Mouse (Mus musculus) liver, embryonic 13.5 days (tissue): ENCODE measurements around the gene Ect2. TPM values are rescaled to one million over a fixed set of nuclear protein-coding genes. Genes with fewer than 3 reads are reported as not detected.

Experiments used
- ATAC-seq: fragments of 200-750 bp; cut with Nextera tagmentation; 2 replicates; pipeline ENCODE4 v1.8.0; 2017; ENCODE audit warnings: low read depth, mild to moderate bottlenecking, moderate number of reproducible peaks, moderate library complexity
- DNase-seq: peaks from one replicate; pipeline ENCODE4 v3.0.0; 2022
- H3K27ac ChIP-seq: fragments of 300-500 bp; sonication (generic); 2 replicates; pipeline ENCODE4 v1.5.1; 2015; ENCODE audit warnings: moderate library complexity, mild to moderate bottlenecking, inconsistent platforms
- H3K27me3 ChIP-seq: fragments of 300-500 bp; sonication (generic); 2 replicates; pipeline ENCODE4 v1.6.1; 2015; ENCODE audit warnings: mild to moderate bottlenecking, inconsistent platforms
- H3K36me3 ChIP-seq: fragments of 300-500 bp; sonication (generic); 2 replicates; pipeline ENCODE4 v1.6.1; 2015; ENCODE audit warnings: mild to moderate bottlenecking, inconsistent platforms
- H3K4me1 ChIP-seq: fragments of 300-500 bp; sonication (generic); replicated peaks from 2 replicates; pipeline ENCODE4 v1.6.1; 2015; ENCODE audit warnings: inconsistent platforms
- H3K4me2 ChIP-seq: fragments of 300-500 bp; sonication (generic); 2 replicates; pipeline ENCODE4 v1.6.1; 2015; ENCODE audit warnings: inconsistent platforms, mild to moderate bottlenecking, moderate library complexity
- H3K4me3 ChIP-seq: fragments of 300-500 bp; sonication (generic); replicated peaks from 2 replicates; pipeline ENCODE4 v1.5.1; 2015; ENCODE audit warnings: mild to moderate bottlenecking, inconsistent platforms
- H3K9ac ChIP-seq: fragments of 300-500 bp; sonication (generic); 2 replicates; pipeline ENCODE4 v1.6.1; 2015; ENCODE audit warnings: mild to moderate bottlenecking, inconsistent platforms
- H3K9me3 ChIP-seq: fragments of 300-500 bp; sonication (generic); replicated peaks from 2 replicates; pipeline ENCODE4 v1.6.1; 2016; ENCODE audit warnings: inconsistent platforms
- WGBS: fragments of 180-500 bp; shearing (Covaris S2); methylation state at CpG from one replicate; pipeline ENCODE4 v1.1.7; 2015; ENCODE audit not compliant: insufficient replicate concordance; 5-methylcytosine and 5-hydroxymethylcytosine counted together
- polyA plus RNA-seq: library from polyadenylated mRNA; unstranded; fragments of >200 nt; fragmentation: Nextera tagmentation; extraction: Ambion mirVana; gene quantifications from 2 replicates; pipeline ENCODE4 v1.2.1, GENCODE M21; 2015

Ect2 gene
- 34.5 and 47.4 TPM in 2 replicates for polyA plus RNA-seq

DNA sequence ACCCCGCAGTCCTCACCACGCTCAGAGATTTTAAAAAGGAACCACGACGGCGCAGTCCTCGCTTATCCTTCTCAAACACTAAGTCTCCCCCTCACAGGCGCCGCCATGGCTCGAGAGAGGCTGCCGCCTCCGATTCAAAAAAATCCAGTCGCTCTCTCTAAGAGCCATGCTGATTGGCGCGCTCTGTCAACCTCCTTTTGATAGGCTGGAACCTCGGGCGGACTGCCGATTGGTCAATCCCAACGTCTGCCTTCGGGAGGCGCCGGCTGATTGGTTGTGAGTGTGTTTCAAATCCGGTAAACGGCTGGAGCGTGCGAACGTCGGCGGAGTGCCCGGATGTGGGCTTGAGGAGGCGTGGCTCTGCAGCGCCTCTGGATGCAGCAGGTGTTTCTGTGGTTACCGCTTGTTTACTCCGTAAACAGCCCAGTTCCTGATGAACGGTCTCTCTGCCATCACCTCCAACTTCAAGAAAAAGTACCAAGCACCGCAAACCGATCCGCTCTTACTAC lies at the start of gene Ect2:
Ect2 (minus strand) TSS at position 178 of the 509 bp plus-strand sequence.
- ATAC-seq (peak; percentile 96), DNase-seq (peak; percentile 99)
- Histone ChIP-seq H3K9ac (peak within 1 kb of the TSS; percentile 97), H3K9me3 (no peaks in the 10 kb centered on the region), H3K4me3 (peak within 1 kb of the TSS; percentile 97), H3K4me1 (peaks cover 39% of the 10 kb centered on the region), H3K27ac (peak within 1 kb of the TSS; percentile 93), H3K36me3 (peaks cover 20% of the 10 kb centered on the region), H3K4me2 (peak within 1 kb of the TSS; percentile 75), H3K27me3 (no peaks in the 10 kb centered on the region)
- WGBS = under 1% methylated on average over 37 of the region's 37 CpGs

DNA sequence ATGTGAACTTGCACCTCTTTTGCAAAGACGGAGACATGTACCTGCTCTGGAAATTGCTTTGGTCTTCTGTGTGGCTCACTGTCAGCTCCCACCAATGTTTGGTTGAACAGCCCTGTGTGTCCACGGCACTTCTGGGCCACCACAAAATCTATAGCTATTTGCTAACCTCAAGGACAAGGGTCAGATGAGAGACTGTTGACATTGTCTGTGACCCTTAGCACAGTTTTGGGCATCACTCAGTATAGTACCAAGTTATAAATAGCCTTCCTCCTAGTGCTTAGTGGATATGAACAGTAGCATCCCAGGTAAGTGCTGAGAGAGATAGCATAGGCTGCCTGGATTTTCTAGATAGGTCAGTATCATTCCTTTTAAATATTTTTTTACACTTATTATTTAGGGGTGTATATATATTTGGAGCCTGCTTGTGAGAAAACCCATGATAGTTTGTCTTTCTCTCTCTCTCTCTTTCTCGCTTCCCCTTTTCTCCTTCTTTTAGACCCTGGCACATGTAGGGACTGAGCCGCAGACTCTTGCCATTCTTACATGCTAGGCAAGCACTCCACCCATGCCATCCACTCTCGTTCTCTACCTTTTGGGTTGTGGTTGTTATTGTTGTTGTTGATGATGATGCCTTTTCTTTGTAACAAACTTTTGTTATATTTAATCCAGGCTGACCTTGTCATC lies 48.2 kb upstream of the Ect2 start:
- H3K36me3 ChIP-seq = no peaks in the 10 kb centered on the region
- 58% methylated on average over 5 of the region's 5 CpGs for WGBS
- no peak overlapping the region for H3K27ac ChIP-seq
- H3K9ac ChIP-seq = no peak overlapping the region
- no peak for DNase-seq
- peaks cover 3% of the 10 kb centered on the region; the same call in 1 of the 2 replicates for H3K4me1 ChIP-seq
- H3K4me2 ChIP-seq = no peak overlapping the region
- ATAC-seq = peak; percentile 70
- no peaks in the 10 kb centered on the region for H3K27me3 ChIP-seq
- H3K4me3 ChIP-seq = no peak overlapping the region
- H3K9me3 ChIP-seq = no peaks in the 10 kb centered on the region

DNA sequence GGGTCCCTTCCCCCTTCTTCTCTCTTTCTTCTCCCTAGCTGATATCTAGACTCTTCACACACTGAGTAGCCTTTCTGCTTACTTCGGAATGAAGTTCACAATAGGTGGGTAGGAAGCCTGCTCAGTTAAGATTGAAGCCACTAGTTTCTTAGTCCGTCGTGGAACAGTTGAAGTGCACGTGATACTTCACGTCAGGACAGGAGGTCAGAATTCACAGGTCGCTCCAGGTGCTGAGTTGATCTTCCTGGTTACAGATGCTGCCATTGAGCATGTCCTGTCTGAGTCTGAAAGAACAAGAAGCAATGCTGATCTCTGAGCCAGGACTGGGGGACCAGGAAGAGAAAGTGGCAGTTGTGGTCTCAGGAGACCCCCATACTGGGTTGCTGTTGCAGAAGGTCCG lies 45.4 kb upstream of the Ect2 start:
- H3K9me3 ChIP-seq = no peaks in the 10 kb centered on the region
- WGBS = 58% methylated on average over 7 of the region's 7 CpGs
- no peak for ATAC-seq
- no peak overlapping the region for H3K27ac ChIP-seq
- no peak overlapping the region for H3K4me3 ChIP-seq
- no peak for DNase-seq
- H3K27me3 ChIP-seq = no peaks in the 10 kb centered on the region
- no peaks in the 10 kb centered on the region for H3K36me3 ChIP-seq
- H3K4me2 ChIP-seq = no peak overlapping the region
- H3K9ac ChIP-seq = no peak overlapping the region
- peaks cover 16% of the 10 kb centered on the region for H3K4me1 ChIP-seq

DNA sequence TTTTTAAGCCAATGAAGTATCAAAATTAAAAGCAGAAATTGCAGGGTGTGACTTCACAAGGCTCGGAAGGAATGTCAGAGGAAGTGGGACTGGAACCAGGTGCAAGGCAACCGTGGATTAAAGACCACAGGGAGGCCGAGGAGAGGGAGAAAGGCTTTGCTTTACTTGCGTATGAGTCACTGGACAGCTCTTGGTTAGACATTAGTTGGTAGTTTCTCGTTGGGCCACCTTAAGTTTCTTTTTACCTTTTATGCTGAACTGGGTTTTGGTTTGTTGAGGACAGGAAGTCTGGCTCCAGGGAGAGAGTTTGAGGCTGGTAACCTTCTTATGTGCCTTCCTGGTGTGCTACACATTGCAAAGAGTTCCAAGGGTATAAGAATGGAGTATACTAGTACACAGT lies 44.1 kb upstream of the Ect2 start:
- no peak overlapping the region for H3K27ac ChIP-seq
- H3K36me3 ChIP-seq = no peaks in the 10 kb centered on the region
- no peaks in the 10 kb centered on the region for H3K9me3 ChIP-seq
- no peak for ATAC-seq
- no peak overlapping the region for H3K4me2 ChIP-seq
- no peaks in the 10 kb centered on the region for H3K27me3 ChIP-seq
- no peak for DNase-seq
- WGBS = 51% methylated on average over 5 of the region's 5 CpGs
- no peak overlapping the region for H3K9ac ChIP-seq
- no peak overlapping the region for H3K4me3 ChIP-seq
- peaks cover 29% of the 10 kb centered on the region for H3K4me1 ChIP-seq

DNA sequence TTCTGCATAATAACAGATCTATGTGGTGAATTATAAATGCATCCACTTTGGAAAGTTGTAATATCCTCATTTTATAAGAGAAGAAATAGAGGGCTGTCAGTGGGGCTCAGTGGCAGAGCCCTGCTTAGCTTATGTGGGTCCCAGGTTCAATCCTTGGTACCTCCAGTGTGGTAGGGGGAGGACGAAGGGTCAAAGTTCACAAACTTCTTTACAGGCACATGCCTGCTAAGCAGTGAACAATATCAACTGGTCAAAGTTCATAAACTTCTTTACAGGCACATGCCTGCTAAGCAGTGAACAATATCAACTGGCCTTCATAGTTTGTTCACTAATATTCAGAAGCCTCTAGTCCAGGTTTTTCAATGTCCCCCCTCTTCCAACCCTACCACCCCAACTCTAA lies 42.9 kb upstream of the Ect2 start:
- Histone ChIP-seq H3K4me2 (no peak overlapping the region), H3K4me1 (peaks cover 38% of the 10 kb centered on the region), H3K9me3 (no peaks in the 10 kb centered on the region), H3K27me3 (no peaks in the 10 kb centered on the region), H3K36me3 (no peaks in the 10 kb centered on the region), H3K27ac (no peak overlapping the region), H3K4me3 (no peak overlapping the region), H3K9ac (no peak overlapping the region)
- DNase-seq = no peak
- 48% methylated on average over 1 of the region's 1 CpGs for WGBS
- no peak for ATAC-seq

DNA sequence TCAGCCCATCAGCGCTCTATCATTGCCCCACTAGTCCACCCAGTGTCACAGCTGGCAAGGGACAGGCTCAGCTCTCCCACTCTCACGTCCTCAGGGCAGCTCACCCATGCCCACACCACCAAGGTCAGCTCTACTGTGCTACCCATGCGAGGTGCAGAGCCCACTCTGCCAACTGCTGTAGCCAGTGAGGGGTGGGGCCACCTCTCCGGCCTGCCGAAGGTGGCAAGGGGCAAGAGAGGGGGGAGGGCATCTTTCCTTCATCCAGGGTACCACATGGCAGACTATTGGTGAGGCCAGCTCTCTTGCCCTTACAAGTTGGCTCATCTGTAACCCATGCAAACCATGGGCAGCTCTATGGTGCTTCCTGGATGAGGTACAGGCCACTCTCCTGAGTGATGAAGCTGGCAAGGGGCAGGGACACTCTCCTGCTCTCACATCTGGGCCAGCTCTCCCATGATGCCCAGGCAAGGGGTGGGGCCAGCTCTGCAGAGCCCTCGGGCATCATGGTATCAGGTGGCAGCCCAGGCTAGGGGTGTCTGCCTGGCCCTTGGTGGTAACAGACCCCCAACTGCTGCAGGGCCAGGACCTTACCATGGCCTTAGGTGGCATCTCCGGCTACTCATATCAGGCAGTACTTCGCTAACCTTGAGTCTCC lies 42.0 kb upstream of the Ect2 start:
- DNase-seq (no peak), ATAC-seq (0 out of 2 replicates have a peak, but pooled peaks have one; percentile 17)
- Histone ChIP-seq H3K9ac (no peak overlapping the region), H3K27me3 (no peaks in the 10 kb centered on the region), H3K9me3 (no peaks in the 10 kb centered on the region), H3K36me3 (no peaks in the 10 kb centered on the region), H3K27ac (no peak overlapping the region), H3K4me2 (no peak overlapping the region), H3K4me3 (no peak overlapping the region), H3K4me1 (peaks cover 38% of the 10 kb centered on the region)
- WGBS = 74% methylated on average over 8 of the region's 8 CpGs

DNA sequence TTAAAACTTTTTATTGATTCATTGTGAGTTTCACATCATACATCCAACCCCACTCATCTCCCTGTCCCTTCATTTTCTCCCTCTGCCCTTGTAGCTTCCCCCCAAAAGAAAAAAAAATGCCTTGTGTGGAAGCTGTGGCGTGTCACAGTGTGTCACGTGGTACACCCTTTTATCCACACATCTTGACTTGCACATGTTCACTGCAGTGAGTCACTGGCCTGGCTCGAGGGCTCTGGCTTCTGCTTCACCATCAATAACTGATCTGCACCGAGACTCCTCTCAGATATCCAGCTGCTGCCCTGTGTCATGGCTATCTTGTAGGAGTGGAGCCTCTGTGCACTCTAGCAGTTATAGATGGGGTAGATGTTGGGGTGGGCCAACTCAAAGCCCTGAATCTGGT lies 41.5 kb upstream of the Ect2 start:
- Histone ChIP-seq H3K4me2 (no peak overlapping the region), H3K4me3 (no peak overlapping the region), H3K4me1 (peaks cover 38% of the 10 kb centered on the region), H3K9me3 (no peaks in the 10 kb centered on the region), H3K27me3 (no peaks in the 10 kb centered on the region), H3K9ac (no peak overlapping the region), H3K36me3 (no peaks in the 10 kb centered on the region), H3K27ac (no peak overlapping the region)
- WGBS = 31% methylated on average over 4 of the region's 4 CpGs
- DNase-seq (no peak), ATAC-seq (peak; percentile 27; the same call in 1 of the 2 replicates)

DNA sequence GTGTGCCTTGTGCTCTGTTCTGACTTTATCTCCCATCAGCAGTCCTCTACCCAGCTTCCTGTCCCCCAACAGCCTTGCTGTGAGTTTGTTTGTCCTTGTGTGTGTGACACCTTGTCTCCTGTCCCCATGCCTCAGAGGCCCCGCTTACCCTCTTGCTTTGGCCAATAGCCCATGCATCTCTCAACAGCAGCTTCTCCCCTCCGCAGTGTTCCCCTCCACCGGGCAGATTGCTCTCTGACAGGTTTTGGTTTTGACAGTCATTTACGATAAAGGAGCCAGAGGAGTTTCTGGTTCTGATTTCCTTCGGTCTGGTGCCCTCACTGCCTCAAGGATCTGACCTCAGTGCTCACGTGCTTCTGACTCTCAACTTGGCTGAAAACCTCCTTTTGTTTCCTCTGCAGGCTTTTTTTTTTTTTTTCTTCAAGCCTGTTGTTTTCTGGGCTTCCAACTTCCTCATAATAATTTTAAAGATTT lies 40.2 kb upstream of the Ect2 start:
- 13% methylated on average over 6 of the region's 6 CpGs for WGBS
- no peaks in the 10 kb centered on the region for H3K9me3 ChIP-seq
- no peak overlapping the region for H3K9ac ChIP-seq
- peaks cover 45% of the 10 kb centered on the region for H3K4me1 ChIP-seq
- no peak overlapping the region for H3K4me3 ChIP-seq
- H3K27ac ChIP-seq = no peak overlapping the region; the same call in none of the 2 replicates
- no peak overlapping the region for H3K4me2 ChIP-seq
- ATAC-seq (peak; percentile 43), DNase-seq (peak; percentile 17)
- H3K36me3 ChIP-seq = no peaks in the 10 kb centered on the region
- H3K27me3 ChIP-seq = no peaks in the 10 kb centered on the region

DNA sequence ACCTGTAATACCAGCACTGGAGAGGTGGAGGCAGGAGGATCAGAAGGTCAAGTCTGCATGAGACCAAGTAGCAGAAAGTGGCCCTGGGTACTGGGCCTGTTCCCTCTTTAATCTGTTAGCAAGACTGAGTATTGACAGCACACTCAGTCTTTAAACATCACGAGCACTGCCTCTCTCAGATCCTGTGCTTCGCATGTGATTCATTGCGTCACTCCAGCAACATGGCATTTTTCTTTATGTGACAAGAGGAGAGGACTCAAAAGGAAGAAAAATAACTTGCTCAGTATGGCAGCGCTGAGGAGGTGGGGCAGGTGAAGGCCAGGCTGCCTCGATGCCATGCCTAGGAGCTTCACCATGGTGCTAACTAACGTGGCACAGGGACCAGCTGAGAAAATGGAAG lies 38.2 kb upstream of the Ect2 start:
- no peaks in the 10 kb centered on the region for H3K9me3 ChIP-seq
- H3K27ac ChIP-seq = no peak overlapping the region
- WGBS = 62% methylated on average over 6 of the region's 6 CpGs

DNA sequence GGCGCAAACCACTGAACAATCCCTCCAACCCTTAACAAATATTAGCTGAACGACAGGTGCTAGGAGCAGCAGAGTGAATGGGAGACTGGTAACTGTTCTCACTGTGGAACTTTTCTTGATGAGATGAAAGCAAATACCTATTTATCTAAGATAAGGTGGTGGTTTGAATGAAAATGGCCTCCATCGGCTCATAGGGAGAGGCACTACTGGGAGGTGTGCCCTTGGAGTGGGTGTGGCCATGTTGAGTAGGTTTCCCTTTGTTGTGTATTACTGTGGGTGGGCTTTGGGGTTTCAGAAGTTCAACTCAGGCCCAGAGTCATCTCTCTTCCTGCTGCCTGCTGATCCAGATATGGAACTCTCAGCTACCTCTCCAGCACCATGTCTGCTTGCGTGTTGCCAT lies 37.2 kb upstream of the Ect2 start:
- H3K4me1 ChIP-seq = peaks cover 45% of the 10 kb centered on the region
- no peaks in the 10 kb centered on the region for H3K27me3 ChIP-seq
- ATAC-seq (no peak), DNase-seq (no peak)
- no peak overlapping the region for H3K27ac ChIP-seq
- no peak overlapping the region for H3K9ac ChIP-seq
- no peaks in the 10 kb centered on the region for H3K9me3 ChIP-seq
- H3K4me2 ChIP-seq = no peak overlapping the region
- H3K36me3 ChIP-seq = no peaks in the 10 kb centered on the region
- no peak overlapping the region for H3K4me3 ChIP-seq
- WGBS = 76% methylated on average over 4 of the region's 4 CpGs

More for the DNA sequence above, 38.2 kb upstream of the Ect2 start:
- ATAC-seq (no peak), DNase-seq (no peak)
- Histone ChIP-seq H3K9ac (no peak overlapping the region), H3K4me1 (peaks cover 45% of the 10 kb centered on the region), H3K4me2 (no peak overlapping the region), H3K36me3 (no peaks in the 10 kb centered on the region), H3K4me3 (no peak overlapping the region), H3K27me3 (no peaks in the 10 kb centered on the region)

DNA sequence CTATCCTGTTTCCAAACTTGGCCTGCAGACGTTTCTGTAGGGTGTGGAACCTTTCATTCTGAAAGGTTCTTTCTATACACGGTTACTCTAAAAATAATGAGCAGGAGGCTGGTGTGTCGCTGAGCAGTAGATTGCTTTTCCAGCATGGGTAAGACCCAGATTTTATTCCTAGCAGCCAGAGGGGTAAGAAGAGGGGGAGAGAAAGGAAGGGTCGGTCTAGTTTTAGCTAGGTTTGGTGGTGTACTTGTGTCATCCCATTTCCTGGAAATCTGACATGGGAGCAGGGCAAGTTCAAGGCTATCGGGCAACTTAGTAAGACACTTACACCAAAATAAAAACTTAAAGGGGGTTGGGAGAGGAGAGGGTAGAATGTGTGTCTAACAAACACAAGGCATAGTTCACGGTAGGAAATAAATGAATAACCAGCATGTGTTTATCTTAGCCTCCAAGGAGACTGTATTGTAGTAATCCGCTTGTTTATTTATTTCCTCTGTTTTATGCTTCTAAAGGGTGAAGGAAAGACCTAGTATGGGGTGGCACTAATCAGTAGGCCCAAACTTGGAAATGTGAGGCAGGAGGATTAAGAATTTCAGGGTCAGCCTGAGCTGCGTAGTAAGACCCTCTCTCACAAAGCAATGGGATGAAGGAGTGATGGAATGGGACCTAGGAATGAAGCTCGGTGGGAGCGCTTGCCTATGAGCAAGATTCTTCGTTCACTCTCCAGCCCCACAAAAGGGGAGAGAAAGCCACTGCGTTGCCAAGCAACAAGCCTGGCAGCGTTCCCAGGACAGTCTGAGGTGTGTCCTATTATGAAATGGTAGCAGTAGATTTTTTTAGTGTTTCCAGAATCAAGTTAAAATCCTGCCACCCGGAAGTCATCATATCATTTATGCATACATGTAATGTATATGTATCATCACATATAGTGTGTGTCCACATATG lies 35.9 kb upstream of the Ect2 start:
- no peak overlapping the region for H3K4me2 ChIP-seq
- no peaks in the 10 kb centered on the region for H3K9me3 ChIP-seq
- no peak overlapping the region for H3K4me3 ChIP-seq
- H3K9ac ChIP-seq = no peak overlapping the region
- ATAC-seq = no peak
- H3K27me3 ChIP-seq = no peaks in the 10 kb centered on the region
- WGBS = 63% methylated on average over 14 of the region's 14 CpGs
- DNase-seq = no peak
- H3K4me1 ChIP-seq = peaks cover 36% of the 10 kb centered on the region
- H3K36me3 ChIP-seq = no peaks in the 10 kb centered on the region
- H3K27ac ChIP-seq = no peak overlapping the region
